Mouse (Mus musculus) embryo, embryonic 11.5 days (tissue): ENCODE data around the gene Gm20509.
"Not testable (repeated sequence)": the region's sequence is repeated elsewhere in the genome, so short reads cannot be mapped to it uniquely, and the experiment has no call there.

Experiments used
- DNase-seq: peaks from one replicate; pipeline ENCODE4 v3.0.0-alpha.2; 2012; ENCODE audit warnings: low read depth, low spot score

Gene Gm20509

DNA sequence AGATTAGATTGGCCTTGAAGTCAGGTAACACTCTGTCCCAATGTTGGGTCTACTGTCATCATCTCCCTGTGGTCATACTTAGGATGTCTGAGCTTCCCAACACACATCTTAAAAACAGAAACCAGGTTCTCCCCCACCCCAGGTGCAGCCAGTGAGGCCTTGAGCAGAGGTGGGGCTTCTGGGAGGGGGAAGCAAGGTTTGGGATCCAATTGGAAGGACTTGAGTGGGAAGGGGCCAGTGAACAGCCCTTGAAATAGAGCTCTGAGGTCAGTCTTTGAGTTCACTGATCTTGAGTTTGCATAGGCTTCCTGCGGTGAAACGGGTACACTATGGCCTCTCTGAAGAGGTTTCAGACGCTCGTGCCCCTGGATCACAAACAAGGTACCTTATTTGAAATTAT is at the start of gene Gm20509:
Gene Gm20509, plus strand, starts transcription at position 290 of the 400 bp plus-strand sequence.
- DNase-seq = no peak

DNA sequence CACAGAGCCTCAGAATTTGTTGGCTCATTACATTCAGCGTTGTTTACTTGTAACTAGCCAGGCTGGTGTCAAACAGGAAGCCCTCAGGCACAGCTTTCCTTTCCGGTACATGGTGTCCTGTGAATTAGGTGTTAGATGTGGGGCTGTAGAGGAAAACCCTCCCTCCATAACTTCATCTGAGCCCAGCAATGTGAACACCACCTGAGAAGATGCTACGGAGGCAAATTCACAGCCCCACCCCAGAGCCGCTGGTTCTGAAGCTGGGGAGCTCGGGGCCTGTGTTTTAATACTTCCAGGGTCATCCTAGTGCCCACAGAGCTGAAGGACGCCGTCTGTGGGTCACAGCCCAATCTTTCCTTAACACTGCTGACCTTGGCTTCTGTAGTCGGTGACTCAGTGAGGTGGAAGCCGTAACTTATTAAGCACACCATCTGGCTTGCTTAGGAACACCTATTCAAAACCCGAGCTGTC is 46.8 kb upstream of the Gm20509 start:
- no peak for DNase-seq

DNA sequence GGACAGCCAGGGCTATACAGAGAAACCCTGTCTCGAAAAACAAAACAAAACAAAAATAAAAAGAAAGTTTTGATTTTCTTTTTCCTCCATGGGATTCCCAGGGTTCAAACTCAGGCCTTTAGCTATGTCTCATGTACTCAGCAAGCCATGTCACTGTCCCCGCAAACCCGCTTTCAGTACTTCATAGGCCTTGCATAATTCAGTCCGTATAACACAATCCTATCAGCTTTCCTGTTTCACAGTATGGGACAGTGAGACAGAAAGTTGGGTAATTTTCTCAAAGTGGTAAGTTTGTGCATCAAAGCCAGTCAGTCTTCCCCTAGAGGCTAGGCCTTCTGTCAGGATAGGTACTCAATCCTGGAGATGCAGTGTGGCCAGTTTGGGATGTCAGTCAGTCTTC is 43.0 kb upstream of the Gm20509 start:
- no peak for DNase-seq

DNA sequence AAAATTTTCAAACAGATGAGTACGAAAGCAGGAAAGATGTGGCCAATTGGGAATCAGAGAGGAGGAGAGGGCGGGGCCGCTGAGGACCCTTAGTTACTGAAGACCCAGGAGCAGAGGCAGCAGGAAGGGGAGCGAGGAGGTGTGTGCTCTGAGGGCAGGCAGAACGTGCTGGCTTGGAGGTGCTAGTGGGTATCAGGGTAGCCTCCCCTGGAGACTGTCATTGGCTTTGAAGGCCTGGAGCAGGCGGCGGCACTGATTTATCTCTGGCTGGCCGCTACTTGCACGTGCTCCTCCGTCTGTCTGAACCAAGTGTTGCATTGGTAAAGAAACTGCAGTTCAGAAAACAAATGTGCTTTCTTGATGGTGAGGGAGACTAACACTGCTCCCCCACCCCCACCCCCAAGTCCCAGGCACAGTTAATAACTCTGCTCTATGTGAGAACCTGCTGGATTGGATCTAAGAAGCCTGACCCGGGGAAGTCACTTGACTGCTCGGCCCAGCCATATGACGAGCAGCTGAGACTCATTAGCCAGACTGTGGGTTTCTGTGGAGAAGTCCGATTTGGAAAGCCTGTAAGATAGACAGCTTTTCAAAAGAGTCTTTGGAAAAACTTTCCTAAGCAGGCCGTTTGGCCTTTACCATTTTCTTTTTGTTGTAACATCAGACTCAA is 38.5 kb upstream of the Gm20509 start:
- no peak for DNase-seq

DNA sequence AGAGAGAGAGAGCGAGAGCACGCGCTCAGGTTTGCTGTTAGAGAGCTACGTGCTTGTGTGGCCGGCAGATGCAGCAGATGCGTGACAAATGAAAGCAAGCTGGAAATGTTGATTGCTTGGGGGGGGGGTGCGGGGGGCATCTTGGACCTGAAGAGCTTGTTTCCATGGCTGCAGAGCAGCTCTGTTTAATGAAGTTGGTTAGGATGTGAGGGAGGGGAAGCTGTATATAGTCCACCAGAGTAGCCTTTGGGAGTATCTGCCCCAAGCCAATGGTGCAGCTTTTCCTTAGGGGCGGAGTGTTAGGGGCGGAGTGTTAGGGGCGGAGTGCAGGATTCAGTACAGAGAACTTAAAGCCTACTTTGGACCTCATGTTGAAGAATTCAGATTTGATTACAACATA is 35.2 kb upstream of the Gm20509 start:
- DNase-seq = no peak

DNA sequence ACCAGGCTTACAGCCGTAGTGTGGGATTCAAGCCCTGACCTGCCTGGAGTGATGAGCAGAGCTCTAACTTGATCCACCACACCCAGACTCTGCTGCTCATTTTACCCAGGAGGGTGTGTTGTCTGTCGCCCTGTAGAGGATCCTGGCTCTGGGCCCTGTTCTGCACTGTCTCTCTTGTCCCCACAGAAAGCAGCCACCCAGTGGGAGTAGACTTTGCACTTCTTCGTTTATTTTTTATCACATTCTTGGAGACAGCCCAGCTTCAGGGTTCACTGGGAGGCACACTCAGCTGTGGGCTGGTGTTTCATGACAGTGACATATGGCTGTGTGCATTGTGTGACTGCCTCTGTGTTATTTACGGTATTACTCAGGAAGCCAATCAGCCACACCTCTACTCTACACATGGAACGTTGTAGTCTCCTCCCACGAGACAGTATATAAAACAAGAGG is 34.0 kb upstream of the Gm20509 start:
- DNase-seq = no peak

DNA sequence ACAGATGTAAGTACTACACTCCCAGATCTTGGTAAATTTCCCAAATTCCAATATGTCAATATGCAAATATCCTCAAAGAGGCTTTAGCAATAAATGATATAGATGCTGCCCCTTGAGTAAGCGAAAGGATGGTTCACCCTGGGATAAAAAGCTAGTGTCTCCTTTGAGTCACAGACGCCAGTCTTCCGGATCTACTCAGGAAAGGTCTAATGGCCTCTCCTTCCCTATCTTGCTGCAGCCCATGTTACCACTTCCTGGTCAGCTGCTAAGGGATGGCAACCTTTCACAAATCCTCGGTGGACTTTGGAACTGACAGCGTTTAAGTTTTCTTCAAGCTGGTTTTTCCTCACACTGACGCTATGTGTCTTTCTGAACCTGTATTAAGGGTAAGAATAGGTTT is 33.6 kb upstream of the Gm20509 start:
- DNase-seq = no peak

DNA sequence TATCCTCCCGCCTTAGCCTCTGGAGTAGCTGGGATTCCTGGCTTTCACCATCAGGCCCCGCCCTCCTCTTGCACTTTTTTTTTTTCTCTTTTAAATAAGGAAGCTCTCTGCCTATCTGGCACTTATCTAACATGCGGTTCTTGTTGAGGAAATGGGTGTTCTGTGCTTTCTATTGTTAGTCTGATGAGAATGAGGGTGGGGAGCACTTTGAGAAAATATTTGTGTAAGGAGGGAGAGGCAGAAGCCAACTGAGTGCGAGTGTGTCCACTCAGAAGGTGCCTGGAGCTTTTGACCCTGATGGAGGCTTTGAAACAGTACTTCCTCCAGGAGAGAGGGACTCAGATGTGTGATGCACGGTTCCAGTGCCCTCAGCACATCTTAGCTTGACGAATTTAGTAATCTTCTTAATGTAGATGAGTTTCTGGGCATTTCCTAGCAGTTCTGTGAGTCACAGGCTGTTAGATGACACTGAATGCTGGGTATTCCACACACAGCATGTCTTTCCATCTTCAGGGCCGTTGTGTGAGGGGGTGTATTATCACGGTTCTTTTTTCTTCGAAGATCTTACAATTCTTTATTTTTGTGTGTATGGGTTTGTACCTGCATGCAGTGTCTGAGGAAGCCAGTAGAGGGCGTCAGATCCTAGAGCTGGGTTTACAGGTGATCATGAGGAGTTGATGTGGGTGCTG is 31.2 kb upstream of the Gm20509 start:
- no peak for DNase-seq

DNA sequence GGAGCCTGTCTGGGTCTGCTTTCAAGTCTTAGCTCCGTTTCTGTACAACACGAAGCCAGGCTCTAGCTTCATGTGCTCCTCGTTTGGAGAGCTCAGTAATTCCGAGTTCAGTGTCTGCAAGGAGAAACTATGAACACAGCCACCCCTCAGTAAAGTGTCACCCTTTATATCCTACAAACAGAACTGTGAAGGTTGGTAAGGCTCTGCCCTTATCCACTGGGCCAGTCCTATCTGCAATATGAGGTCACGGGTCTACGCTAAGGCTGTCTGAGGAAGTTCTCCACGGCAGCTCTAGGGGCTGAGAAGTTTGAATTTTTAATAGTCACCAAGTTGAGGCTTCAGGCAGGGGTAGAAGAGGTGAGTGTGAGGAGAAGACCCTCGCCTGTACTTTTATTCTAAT is 29.8 kb upstream of the Gm20509 start:
- DNase-seq = no peak

DNA sequence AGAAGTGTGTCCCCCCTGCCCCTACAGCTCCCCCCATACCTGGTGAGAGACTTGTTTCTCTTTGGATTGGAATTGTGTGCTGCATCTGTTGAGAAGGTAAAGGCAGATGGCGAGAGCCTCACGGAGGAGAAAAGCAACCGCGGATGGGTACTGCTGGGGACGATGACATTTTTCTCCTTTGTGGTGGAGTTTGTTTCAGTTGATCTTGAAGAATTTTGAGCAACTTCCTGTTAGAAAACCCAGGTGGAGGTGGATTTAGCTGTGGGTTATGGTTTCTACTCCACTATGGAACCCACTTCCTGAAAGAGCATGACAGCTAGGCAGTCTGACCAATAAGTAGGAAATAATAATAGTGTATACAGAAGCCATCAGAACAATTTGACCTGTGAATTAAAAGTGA is 29.1 kb upstream of the Gm20509 start:
- no peak for DNase-seq

DNA sequence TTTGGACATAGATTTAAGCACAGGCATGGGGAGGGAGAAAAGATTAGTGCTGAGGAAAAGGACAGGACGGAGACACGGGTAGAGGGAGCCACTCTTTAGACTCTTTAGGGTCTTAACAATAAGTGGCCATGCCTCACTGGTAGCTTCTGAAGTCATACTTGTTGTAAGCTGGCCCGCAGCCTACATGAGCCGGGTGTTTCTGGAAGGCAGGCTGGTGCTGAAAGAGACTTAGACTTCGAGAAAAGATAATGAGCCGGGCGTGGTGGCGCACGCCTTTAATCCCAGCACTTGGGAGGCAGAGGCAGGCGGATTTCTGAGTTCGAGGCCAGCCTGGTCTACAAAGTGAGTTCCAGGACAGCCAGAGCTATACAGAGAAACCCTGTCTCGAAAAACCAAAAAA is 22.9 kb upstream of the Gm20509 start:
- DNase-seq = not testable (repeated sequence)

DNA sequence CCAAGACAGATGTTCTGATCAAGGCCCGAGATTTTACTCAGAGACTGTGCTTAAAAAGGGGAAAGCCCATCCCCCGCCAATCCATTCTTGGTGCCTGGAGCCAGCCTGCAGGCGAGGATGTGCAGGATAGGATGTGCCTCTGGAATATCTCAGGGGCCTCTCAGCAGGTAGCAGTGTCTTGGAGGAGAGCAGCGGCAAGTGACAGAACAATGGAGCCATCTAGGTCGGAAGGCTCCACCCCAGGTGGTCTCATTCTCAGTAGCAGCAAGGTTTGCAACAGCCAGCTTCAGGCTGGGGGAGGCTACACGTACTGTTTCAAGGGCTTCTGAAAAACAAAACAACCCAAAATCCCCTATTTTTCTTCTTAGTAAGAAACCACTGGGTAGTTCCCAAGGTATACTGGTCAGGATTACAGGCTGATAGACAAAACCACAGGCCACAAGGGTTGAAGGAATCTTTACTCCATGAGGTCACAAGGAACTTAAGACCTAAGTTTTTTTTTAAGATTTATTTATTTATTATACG is 22.4 kb upstream of the Gm20509 start:
- no peak for DNase-seq

DNA sequence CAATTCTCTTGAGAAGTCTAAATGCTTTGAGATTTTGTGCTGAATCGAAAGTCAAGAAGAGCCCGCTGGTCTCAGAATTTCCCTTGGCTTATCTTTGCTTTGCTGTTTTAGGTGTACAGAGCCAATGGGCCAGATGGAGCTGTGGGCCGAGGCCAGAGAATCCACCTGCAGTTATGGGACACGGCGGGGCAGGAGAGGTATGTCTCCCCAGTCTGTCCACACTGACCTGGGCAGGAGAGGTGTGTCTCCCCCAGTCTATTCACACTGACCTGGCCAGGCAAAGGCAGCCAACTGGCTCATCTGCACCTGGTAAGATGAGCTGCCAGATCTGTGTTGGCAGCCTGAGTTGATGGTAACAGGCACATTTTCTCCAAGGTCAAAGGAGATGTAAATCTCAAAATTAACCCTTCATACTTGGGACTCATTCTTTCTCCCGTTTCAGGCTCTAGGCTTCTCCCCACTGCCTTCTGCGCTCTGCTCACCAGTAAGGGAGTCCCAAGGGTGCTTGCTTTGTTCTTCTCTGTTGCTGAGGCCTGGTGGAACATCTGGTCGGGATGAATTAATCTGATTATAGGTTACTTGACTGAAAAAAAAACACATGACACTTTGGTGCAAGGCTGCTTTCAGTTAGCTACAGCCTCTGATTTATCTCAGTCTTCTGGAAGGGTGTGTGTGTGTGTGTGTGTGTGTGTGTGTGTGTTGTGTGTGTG is 19.8 kb upstream of the Gm20509 start:
- DNase-seq = no peak

DNA sequence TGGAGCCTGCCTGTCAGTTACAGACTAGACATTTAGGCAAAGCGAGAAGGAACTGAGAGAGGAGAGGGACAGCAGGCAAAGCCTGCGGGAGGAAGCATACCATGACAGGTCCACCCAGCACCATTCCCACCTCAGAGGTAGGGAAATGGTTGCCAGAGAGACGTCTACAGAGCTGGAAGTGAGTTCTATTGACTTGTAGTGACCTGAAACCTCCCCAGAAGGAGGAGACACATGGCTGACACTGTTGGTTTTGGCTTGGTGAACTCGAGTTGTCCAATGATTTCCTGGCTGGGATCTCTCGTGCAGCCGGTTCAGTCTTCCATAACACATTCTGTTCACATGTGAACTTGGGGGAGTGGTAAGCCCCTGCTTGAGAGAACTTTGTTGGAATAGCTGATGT is 18.3 kb upstream of the Gm20509 start:
- no peak for DNase-seq

DNA sequence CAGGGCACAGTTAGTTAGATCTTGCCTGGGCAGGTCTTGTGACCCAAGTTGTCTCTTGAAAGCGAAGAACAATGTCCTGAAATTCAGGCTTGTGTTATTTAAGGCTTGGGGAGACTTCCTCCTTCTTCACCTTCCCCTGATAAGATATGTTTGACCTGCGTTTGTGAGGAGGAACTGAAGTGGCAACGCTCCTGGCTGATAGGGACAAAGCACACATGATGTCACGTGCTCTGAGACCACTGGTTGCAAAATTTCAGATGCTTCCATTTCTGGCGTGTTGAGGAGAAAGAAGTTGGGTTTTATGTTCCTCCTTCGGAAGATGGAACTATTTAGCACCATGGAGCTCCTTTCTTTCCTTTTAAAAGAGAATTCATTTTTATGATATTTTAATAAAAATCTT is 16.4 kb upstream of the Gm20509 start:
- DNase-seq = no peak

DNA sequence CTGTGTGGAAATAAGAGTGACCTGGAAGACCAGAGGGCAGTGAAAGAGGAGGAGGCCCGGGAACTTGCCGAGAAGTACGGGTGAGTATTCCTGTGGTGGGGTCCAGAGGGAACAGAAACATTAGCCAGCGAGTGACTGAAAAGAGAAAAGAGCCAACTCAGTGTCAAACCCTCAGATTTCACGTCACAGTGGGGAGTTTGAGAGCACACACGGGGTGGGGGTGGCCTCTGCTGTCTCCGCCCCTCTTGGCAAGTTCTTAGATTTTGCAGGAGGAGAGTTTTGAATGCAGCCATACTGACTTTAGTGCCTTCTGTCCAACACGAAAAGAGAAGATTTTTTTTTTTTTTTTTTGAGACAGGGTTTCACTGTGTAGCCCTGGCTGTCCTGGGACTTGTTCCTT is 15.1 kb upstream of the Gm20509 start:
- no peak for DNase-seq

DNA sequence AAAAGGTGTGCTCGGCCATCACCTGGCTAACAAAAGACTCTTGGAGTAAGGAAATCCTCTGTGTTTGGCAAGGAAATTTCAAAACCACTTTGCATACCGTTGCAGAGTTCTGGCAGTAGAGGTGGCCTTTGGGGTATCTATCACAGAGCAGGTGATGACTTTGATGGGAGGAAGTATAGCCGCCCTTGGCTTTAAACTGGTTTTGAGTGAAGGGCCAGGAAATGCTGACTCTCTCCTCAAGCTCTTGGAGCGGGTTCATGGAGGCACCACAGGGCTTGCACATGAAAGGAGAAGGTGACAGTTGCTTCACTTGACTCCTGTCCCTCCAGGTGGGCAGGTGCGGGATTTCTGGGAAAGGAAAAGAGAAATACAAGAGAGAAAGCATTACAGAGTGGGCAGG is 14.7 kb upstream of the Gm20509 start:
- DNase-seq = no peak

DNA sequence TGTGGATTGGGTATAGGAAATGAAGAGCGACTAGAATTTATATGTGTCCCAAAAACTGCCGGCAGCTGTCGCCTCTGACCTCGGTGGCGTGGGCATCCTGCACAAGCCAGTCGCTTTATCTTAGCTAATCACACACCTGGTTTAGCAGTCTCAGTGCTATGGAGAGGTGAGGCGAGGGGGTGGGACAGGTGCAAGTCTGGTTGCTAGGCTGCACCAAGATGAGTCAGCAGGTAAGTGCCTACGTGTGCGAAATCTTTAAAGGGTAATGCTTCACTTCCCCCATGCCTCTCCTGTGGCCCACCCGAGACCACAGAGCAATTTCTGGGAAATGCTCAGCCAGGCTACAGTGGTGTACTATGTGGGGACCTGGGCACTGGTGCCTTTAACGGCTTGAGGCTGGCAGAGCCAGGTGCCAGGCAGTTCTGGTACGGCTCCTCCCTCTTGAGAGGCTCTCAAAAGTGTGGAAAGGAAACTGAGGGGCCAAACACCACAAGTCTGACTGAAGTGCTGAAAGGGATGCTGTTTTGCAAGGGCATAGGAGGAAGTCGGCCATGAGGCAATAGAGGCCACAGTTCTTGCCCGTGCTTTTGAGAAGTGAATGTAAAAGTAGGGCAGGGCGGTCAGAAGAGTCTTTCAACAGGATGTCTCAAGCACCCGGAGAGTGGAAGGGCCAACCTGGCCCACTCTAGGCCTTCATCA is 12.9 kb upstream of the Gm20509 start:
- no peak for DNase-seq

DNA sequence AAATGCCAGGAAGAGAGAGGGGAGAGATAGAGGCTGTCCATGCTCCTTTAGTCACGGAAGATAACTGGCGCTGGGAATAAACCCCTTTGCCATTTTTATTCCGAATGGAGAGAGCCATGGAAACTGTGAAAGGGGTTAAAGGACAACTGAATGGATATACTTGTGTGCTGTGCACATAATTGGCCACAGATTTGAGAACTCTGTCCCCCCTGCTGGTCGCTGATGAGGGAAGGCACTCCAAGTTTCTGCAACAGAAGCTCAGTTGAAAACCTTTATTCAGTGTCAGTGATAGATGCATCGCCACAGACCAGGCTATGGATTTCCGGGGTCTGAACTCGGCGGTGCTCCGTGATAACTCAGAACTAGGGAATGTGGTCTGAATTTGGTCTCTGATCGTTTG is 12.1 kb upstream of the Gm20509 start:
- DNase-seq = no peak

DNA sequence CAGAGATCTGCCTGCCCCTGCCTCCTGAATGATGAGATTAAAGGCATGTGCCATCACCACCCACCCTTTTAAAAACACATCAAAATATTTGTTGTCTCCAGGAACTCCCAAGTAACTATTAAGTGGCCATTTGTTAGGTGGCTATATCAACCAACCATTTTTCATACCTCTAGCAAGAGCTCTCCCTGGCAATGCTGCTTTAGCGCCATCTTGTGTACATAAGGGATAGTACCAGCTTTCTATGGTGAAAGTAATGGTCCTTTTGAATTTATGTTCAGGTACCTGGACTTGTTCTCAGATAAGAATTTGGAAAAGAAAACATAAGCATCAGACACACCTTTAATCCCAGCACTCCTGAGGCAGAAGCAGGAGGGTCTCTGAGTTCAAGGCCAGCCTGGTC is 10.5 kb upstream of the Gm20509 start:
- DNase-seq = no peak

DNA sequence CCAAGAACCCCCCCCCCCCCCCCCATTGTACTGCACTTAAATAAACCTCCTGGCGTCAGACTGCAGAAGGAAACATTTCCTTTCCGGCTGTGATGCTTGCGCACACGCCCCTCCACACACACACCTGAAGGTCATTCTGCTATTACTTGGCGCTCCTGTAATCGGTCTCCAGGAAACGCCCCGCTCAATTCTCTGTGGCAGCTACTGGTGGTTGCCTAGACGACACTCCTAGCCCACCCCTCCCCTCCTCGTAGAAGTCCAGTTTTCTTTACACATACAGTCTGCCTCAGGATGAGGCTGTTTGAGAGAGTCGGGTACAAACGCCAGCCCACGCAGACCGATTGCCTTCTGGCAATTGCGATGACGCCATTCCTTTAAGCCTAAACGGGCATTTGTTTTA is 7.7 kb upstream of the Gm20509 start:
- no peak for DNase-seq

DNA sequence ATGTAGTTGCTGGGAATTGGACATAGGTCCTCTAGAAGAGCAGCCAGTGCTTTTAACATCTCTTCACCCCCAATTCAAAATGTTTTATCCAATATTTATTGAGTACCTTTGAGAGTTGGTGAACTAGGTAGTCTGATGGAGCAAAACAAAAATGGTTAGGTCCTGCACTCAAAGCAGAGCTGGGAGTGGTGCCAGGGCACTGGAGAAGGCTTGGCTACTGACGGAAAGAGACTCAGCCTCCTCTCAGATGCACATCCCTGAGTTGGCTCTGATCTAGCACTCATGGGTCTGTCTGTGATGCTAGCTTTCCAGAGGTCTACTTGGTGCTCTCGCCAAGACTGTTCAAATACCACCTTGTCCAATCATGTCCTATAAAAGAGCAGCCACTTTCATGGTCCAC is 4.4 kb upstream of the Gm20509 start:
- DNase-seq = no peak
